Mouse (Mus musculus) hindbrain, embryonic 14.5 days (tissue): ENCODE data around the gene Nme4. TPM values are rescaled to one million over a fixed set of nuclear protein-coding genes. Genes with fewer than 3 reads are reported as not detected.

Experiments
- ATAC-seq: fragments of 200-750 bp; cut with Nextera tagmentation; 2 replicates; pipeline ENCODE4 v1.8.0; 2017; ENCODE audit warnings: moderate number of reproducible peaks, mild to moderate bottlenecking, moderate TSS enrichment, moderate library complexity; ENCODE audit not compliant: low FRiP score
- DNase-seq: peaks from one replicate; pipeline ENCODE4 v3.0.0-alpha.2; 2015; ENCODE audit warnings: low spot score
- H3K27ac ChIP-seq: fragments of 300-500 bp; sonication (generic); 2 replicates; pipeline ENCODE4 v1.5.1; 2014; ENCODE audit warnings: mild to moderate bottlenecking, moderate library complexity
- H3K27me3 ChIP-seq: fragments of 300-500 bp; sonication (generic); 2 replicates; pipeline ENCODE4 v1.6.1; 2014; ENCODE audit warnings: mild to moderate bottlenecking, low read length, mixed read lengths; ENCODE audit not compliant: control insufficient read depth, insufficient read depth
- H3K36me3 ChIP-seq: fragments of 300-500 bp; sonication (generic); replicated peaks from 2 replicates; pipeline ENCODE4 v1.6.1; 2014; ENCODE audit not compliant: control insufficient read depth, insufficient read depth
- H3K4me1 ChIP-seq: fragments of 300-500 bp; sonication (generic); replicated peaks from 2 replicates; pipeline ENCODE4 v1.6.1; 2014; ENCODE audit warnings: antibody characterized with exemption, low read length, mixed read lengths; ENCODE audit not compliant: control insufficient read depth, insufficient read depth
- H3K4me2 ChIP-seq: fragments of 300-500 bp; sonication (generic); replicated peaks from 2 replicates; pipeline ENCODE4 v1.6.1; 2014; ENCODE audit warnings: mild to moderate bottlenecking, moderate library complexity
- H3K4me3 ChIP-seq: fragments of 300-500 bp; sonication (generic); replicated peaks from 2 replicates; pipeline ENCODE4 v1.5.1; 2014; ENCODE audit warnings: mild to moderate bottlenecking, low read length
- H3K9ac ChIP-seq: fragments of 300-500 bp; sonication (generic); 2 replicates; pipeline ENCODE4 v1.6.1; 2014
- H3K9me3 ChIP-seq: fragments of 300-500 bp; sonication (generic); 2 replicates; pipeline ENCODE4 v1.6.1; 2016; ENCODE audit warnings: low read length; ENCODE audit not compliant: control insufficient read depth
- WGBS: fragments of 180-500 bp; shearing (Covaris S2); extraction: QIAGEN DNeasy Blood & Tissue Kit; methylation state at CpG from one replicate; pipeline ENCODE4 v1.1.7; 2014; 5-methylcytosine and 5-hydroxymethylcytosine counted together
- polyA plus RNA-seq: library from polyadenylated mRNA; unstranded; fragments of >200 nt; fragmentation: Nextera tagmentation; extraction: Ambion mirVana; gene quantifications from 2 replicates; pipeline ENCODE4 v1.2.1, GENCODE M21; 2014

Nme4 gene
- polyA plus RNA-seq: 14.5 and 17.5 TPM in 2 replicates

DNA sequence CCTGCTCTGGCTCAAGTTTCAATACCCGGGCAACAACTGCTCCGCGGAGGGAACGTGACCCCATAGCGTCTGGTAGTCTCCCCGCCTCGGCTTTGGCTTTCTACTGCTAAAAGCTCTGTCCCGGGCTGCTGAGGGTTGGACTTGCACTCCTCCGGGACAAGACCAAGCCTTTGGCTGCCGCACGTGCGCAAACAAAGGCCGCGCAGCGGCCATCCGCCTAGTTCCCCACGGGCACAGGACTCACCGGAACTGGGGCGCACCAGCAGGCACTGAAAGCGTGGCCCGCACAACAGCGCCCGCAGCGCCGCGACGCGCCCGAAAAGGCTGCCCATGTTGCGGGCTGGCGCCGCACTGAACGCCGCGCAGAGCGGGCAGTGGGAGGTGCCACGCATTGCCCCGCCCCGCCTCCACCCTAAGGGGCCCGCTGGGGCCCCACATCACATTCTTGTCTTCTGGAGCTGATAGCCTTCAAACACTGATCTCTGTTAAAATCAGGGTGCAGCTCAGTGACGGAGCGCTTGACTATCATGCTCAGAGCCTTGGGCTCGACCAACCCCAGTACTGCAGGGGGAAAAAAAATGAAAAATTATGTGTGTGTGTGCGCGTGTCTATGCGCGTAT lies at the start of gene Nme4:
Gene Nme4 (minus strand): TSS at position 482 of the 620 bp plus-strand sequence.
- ATAC-seq (peak; percentile 75; the same call in 1 of the 2 replicates), DNase-seq (peak; percentile 67)
- WGBS: 3% methylated on average over 47 of the region's 47 CpGs
- Histone ChIP-seq H3K36me3 (no peaks in the 10 kb centered on the region), H3K4me1 (peaks cover 8% of the 10 kb centered on the region; the same call in 1 of the 2 replicates), H3K4me2 (peak within 1 kb of the TSS; percentile 93), H3K27ac (peak within 1 kb of the TSS; percentile 36), H3K9ac (peak within 1 kb of the TSS; percentile 82), H3K4me3 (peak within 1 kb of the TSS; percentile 56), H3K9me3 (no peaks in the 10 kb centered on the region), H3K27me3 (no peaks in the 10 kb centered on the region)

GRCm38 (mm10) chr17:26143386-26143785 lies 48.0 kb upstream of the Nme4 start:
- Histone ChIP-seq H3K9ac (no peak overlapping the region), H3K4me1 (peaks cover 18% of the 10 kb centered on the region), H3K36me3 (peaks cover 45% of the 10 kb centered on the region), H3K27ac (no peak overlapping the region), H3K9me3 (no peaks in the 10 kb centered on the region), H3K4me2 (no peak overlapping the region), H3K4me3 (no peak overlapping the region), H3K27me3 (no peaks in the 10 kb centered on the region)
- no peak for DNase-seq
- no peak for ATAC-seq
- 100% methylated on average over 5 of the region's 5 CpGs for WGBS

DNA sequence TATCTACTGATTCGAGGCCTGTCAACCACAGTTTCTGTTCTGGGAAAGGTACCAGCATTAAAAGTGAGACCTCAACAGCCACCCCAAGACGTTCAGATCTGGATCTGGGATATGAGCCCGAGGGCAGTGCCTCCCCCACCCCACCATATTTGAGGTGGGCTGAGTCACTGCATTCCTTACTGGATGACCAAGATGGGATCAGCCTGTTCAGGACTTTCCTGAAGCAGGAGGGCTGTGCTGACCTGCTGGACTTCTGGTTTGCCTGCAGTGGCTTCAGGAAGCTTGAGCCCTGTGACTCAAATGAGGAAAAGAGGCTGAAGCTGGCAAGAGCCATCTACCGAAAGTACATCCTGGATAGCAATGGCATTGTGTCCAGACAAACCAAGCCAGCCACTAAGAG lies 47.4 kb upstream of the Nme4 start:
- WGBS: 88% methylated on average over 4 of the region's 4 CpGs
- H3K4me3 ChIP-seq: no peak overlapping the region
- ATAC-seq (no peak), DNase-seq (no peak)
- H3K9ac ChIP-seq: no peak overlapping the region
- no peaks in the 10 kb centered on the region for H3K9me3 ChIP-seq
- peaks cover 45% of the 10 kb centered on the region for H3K36me3 ChIP-seq
- H3K27me3 ChIP-seq: no peaks in the 10 kb centered on the region
- no peak overlapping the region for H3K4me2 ChIP-seq
- peaks cover 18% of the 10 kb centered on the region for H3K4me1 ChIP-seq
- H3K27ac ChIP-seq: no peak overlapping the region

GRCm38 (mm10) chr17:26138901-26139381 lies 43.5 kb upstream of the Nme4 start:
- peaks cover 18% of the 10 kb centered on the region for H3K4me1 ChIP-seq
- H3K27me3 ChIP-seq: no peaks in the 10 kb centered on the region
- H3K27ac ChIP-seq: peak overlapping the region; percentile 93
- DNase-seq (peak; percentile 44), ATAC-seq (peak; percentile 54)
- 2% methylated on average over 58 of the region's 58 CpGs for WGBS
- H3K9ac ChIP-seq: peak overlapping the region; percentile 96
- H3K4me3 ChIP-seq: peak overlapping the region; percentile 86
- no peaks in the 10 kb centered on the region for H3K9me3 ChIP-seq
- H3K36me3 ChIP-seq: peaks cover 15% of the 10 kb centered on the region
- peak overlapping the region; percentile 84 for H3K4me2 ChIP-seq

DNA sequence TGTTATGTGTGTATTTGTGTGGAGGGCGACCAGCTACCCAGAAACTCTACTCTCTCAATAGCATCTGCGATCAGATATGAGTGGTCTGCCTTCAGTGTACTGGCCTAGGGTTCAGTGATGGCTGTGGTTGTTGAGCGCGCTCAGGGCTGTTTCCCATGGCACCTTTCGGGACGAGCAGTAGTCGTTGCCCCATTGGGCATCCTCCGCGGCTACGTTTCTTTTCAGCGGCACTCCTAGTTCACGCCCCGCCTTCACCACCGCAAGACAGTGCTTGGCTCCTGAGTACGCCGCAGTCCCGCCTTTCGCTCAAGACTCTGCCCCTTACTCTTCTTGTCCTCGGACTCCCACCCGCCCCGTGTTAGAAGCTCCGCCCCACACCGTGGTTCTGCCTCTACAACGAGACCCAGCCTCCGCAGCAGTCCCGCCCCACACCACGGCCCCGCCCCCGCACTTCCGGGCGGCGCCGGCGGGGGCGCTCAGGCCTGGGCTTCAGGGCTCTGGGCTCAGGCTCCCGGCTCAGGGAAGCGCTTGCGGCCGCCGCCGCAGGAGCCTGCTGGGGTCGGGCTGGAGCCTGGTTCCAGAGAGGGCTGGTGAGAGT lies 42.9 kb upstream of the Nme4 start, which contains the start of gene Axin1:
Gene Axin1 (plus strand): TSS at position 450 of the 598 bp plus-strand sequence.
- Histone ChIP-seq H3K36me3 (peaks cover 9% of the 10 kb centered on the region), H3K27ac (peak within 1 kb of the TSS; percentile 93), H3K4me3 (peak within 1 kb of the TSS; percentile 86), H3K27me3 (no peaks in the 10 kb centered on the region), H3K9ac (peak within 1 kb of the TSS; percentile 96), H3K9me3 (no peaks in the 10 kb centered on the region), H3K4me2 (peak within 1 kb of the TSS; percentile 84), H3K4me1 (peaks cover 18% of the 10 kb centered on the region)
- ATAC-seq: peak; percentile 97
- WGBS: under 1% methylated on average over 41 of the region's 42 CpGs
- peak; percentile 94 for DNase-seq

DNA sequence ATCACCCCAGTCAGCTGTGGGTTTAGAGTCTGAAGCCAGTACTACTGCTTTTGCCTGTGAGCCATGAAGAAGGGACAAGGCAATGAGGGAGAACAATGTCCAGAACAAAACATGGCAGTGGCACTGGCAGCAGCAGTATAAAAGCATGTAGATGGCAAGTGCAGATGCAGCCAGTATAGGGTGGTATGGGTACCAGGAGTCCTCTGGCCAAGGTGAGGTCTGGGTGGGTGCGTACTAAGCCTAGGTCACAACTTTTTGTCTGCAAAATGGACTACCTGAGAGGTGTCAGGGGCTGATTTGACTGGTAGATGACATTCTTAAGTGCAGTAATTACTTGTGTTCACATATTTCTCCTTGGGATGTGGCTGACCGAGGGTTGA lies 42.3 kb upstream of the Nme4 start:
- peak overlapping the region; percentile 86 for H3K4me3 ChIP-seq
- no peaks in the 10 kb centered on the region for H3K9me3 ChIP-seq
- peak overlapping the region; percentile 93 for H3K27ac ChIP-seq
- peaks cover 3% of the 10 kb centered on the region for H3K36me3 ChIP-seq
- peak overlapping the region; percentile 96; the same call in 1 of the 2 replicates for H3K9ac ChIP-seq
- DNase-seq (no peak), ATAC-seq (no peak; the same call in 1 of the 2 replicates)
- no peaks in the 10 kb centered on the region for H3K27me3 ChIP-seq
- H3K4me1 ChIP-seq: peaks cover 18% of the 10 kb centered on the region
- H3K4me2 ChIP-seq: peak overlapping the region; percentile 84
- 84% methylated on average over 2 of the region's 2 CpGs for WGBS

- H3K4me3 ChIP-seq: no peak overlapping the region
These were observed 41.8 kb upstream of the Nme4 start for GRCm38 (mm10) chr17:26137106-26137750.

DNA sequence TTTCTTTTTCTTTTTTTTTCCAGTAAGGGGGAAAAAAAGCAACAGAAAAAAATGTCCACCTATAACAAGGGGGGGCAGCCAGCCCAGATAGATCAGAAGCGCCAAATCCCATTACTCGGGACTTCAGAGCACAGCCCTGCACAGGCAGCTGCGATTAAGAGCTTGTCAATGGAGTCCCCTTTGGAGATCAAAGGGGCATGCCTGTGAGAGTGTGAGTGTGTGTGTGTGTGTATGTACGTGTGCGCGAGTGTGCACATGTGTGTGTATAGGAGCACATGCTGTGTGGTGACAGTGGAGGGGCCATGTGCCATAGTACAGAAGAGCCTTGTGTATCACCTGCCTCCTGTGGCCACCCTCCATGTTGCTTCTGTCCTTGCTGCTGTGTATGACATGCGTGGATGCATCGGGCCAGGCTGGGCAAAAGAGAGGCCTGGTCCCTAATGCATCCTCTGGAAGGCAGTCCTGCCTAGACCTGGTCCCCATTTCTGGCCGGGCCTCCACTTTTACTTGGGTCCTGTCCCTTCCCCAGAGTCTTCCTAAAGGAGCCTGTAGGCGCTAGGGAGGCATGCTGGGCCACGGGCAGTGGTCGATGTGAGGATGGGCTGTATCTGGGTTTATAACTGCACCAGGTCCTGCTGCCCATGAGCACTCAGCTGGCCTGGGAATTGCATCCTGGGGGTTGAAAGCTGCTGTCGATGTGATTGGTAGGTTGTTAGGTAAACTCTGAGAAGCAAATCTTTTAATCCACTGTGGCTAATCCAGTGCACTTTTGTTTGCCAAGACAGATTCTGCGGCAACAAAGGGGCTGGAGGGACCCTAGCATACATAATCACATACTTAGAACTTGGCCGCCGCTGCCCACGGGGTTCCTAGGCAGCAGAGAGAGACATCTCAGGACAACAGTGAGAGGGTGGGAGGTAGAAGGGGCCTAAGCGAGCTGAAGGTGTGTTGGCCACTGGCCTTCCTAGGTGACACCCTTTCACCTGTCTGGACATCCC lies 36.8 kb upstream of the Nme4 start:
- Histone ChIP-seq H3K9me3 (no peaks in the 10 kb centered on the region), H3K27me3 (no peaks in the 10 kb centered on the region), H3K4me1 (no peaks in the 10 kb centered on the region), H3K27ac (peak overlapping the region; percentile 20; the same call in 1 of the 2 replicates), H3K4me3 (no peak overlapping the region; the same call in 1 of the 2 replicates), H3K36me3 (peaks cover 31% of the 10 kb centered on the region), H3K4me2 (peak overlapping the region; percentile 8; the same call in 1 of the 2 replicates), H3K9ac (no peak overlapping the region)
- 78% methylated on average over 18 of the region's 18 CpGs for WGBS
- peak; percentile 55; the same call in 1 of the 2 replicates for ATAC-seq
- no peak for DNase-seq

More at GRCm38 (mm10) chr17:26137106-26137750, 41.8 kb upstream of the Nme4 start:
- Histone ChIP-seq H3K9me3 (no peaks in the 10 kb centered on the region), H3K9ac (no peak overlapping the region), H3K27ac (no peak overlapping the region), H3K4me2 (no peak overlapping the region), H3K27me3 (no peaks in the 10 kb centered on the region), H3K4me1 (peaks cover 18% of the 10 kb centered on the region), H3K36me3 (no peaks in the 10 kb centered on the region)
- ATAC-seq (no peak), DNase-seq (no peak)
- WGBS: 92% methylated on average over 11 of the region's 11 CpGs
